Mouse (Mus musculus) bone marrow, adult 2 months (tissue): ENCODE data around the gene Cxcr2.

Experiments used
- CTCF ChIP-seq: fragments of 200-500 bp; IDR thresholded peaks from 2 replicates; pipeline ENCODE4 v1.5.1; 2011; ENCODE audit warnings: low read length, control low read depth; ENCODE audit not compliant: control insufficient read depth, insufficient read depth
- POLR2A ChIP-seq: fragments of 200-500 bp; IDR thresholded peaks from 2 replicates; pipeline ENCODE4 v1.6.1; 2011; ENCODE audit warnings: low read depth, mild to moderate bottlenecking, control low read depth, low read length, borderline replicate concordance; ENCODE audit not compliant: control insufficient read depth

DNA sequence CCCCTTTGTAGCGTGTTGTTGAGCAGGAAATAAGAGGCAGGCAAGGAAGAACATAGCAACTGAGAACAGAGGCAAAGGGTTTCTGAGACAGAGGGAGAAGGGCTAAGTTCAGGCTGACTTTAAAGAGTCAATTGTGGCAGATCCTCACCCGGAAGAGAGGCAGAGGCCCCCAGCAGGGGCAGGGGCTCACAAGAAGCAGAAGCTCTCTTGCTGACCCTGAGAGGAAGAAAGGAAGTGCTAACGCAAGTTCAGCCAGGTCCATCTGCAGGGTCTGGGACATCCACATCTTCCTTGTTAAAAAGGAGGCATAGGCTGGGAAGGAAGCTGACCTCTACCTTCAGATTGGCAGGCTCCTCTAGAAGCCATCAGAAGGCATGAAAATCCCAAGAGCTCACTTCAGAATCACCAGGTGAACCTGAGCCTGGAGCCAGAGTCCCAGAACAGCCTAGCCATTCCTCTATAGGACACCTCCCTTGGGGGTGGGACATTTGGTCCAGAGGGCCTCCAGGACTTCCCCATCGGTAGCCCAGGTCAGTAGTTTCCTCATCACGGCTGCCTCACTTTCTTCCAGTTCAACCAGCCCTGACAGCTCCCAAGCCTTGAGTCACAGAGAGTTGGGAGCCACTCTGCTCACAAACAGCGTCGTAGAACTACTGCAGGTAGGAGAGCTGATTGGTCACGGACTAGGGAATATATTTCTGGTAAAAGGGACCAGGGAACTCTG, at the start of gene Cxcr2:
- TF ChIP-seq CTCF (no peak), POLR2A (no peak)
